Mouse (Mus musculus): Measurements from ENCODE around the gene Olfr68.
"Not testable (repeated sequence)": the region's sequence is repeated elsewhere in the genome, so short reads cannot be mapped to it uniquely, and the experiment has no call there.

Olfr68 gene

DNA sequence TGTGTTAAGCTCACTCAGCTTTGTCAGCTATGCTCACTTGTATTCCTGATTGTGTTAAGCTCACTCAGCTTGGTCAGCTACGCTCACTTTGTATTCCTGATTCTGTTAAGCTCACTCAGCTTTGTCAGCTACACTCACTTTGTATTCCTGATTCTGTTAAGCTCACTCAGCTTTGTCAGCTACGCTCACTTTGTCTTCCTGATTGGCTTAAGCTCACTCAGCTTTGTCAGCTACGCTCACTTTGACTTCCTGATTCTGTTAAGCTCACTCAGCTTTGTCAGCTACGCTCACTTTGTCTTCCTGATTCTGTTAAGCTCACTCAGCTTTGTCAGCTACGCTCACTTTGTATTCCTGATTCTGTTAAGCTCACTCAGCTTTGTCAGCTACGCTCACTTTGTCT, 17.3 kb downstream of the Olfr68 start:
- DNase-seq: not testable (repeated sequence)

DNA sequence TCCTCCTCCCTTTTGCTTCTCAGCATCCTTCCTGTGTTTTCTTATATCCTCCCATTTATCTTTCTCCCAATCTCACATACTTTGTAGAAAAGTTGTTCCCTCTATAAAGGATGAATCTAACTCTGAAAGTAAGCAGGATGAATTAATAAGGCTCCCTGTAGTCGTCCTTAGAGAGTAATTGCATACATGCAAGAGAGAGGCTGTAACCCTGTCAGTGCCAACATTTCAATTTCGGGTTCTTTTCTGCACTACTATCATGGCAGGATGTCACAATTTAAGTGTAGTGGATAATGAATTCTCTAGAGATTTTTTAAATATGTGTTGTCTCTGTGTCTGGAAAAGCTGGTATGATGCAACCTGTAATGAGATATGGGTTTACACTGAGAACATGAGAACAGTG, 22.3 kb downstream of the Olfr68 start, which contains the start of gene Olfr630:
Gene Olfr630 (minus strand): TSS at position 101 of the 400 bp plus-strand sequence.
- DNase-seq: no peak

DNA sequence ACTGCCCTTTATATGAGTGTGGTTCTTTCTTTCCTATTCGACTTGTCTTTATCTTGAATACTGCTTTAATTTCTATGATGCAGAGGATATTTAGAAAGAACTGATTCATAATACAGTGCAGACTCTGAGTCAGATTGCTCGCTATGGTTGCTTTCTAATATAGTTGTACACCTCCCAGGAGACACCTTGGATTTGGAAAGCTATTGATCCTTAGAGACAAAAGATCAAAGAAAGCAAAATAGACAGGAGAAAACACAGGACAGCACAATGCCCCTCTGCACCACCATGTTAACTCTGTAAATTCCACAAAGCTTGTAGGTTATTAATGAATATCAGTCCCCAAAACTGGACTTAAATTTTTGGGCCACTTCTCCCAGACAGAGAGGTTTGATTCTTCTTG, 34.7 kb downstream of the Olfr68 start, which contains the start of gene Olfr629:
Gene Olfr629 (minus strand): TSS at position 101 of the 400 bp plus-strand sequence.
- DNase-seq: no peak

DNA sequence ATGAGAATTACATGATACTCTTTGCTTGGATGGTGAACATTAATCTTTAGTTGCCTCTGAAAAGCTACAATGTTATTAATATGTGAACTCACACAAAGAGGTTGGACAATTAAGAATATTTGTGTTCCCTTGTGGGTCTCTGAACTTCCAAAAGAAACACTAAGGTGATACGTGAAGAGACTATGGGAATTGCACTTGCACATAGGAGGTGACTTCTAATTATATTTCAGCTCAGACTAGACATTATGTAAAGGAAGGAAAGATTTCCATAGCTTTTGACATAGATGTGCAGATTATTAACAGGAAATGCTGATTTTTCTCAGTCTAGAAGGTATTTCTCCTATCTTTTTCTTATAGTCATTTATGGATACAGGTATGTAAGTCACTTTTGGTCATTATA, 49.4 kb downstream of the Olfr68 start, which contains the start of gene Olfr628:
Gene Olfr628 (plus strand): TSS at position 301 of the 400 bp plus-strand sequence.
- no peak for DNase-seq
